Mouse (Mus musculus): ENCODE results near the gene Larp6.
A peak's percentile ranks its signal among the peaks of the same experiment; 100 is the strongest.

DNA sequence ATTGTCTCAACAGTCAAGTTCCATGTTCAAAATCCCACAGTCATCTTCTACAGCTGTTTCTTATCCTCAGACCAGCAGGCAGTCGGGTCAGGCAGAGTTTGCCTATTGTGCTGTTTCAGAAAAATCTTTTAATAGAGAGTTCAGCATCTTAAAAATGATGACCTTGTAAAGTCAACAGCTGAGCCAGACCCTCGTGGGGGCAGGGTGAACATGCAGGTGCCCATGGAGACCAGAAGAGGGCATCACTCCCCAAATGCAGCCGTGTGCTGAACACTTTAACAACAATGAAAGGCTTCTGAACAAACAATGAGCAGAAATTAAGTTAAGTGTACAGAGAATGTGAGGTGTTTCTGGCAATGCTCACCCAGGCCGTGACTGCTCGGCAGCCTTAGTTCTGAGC, 3.0 kb downstream of the Larp6 start:
- TF ChIP-seq CTCF (IDR thresholded peaks at IDR 0.05; ENCODE audit: extremely low read depth, insufficient read depth, low read length) (peak; percentile 26; the same call in 1 of the 2 replicates), POLR2A (IDR thresholded peaks at IDR 0.05; ENCODE audit: extremely low read depth, insufficient read depth, low read length) (no peak)

Data from cortical plate, adult 2 months (tissue).